Mouse (Mus musculus): ENCODE measurements at regions not wholly inside any gene's neighbourhood (a gene's known extent, or its start where the extent isn't known, plus 50 kb on each side); places are given as distances from the start of the nearest gene placed in this dataset.

DNA sequence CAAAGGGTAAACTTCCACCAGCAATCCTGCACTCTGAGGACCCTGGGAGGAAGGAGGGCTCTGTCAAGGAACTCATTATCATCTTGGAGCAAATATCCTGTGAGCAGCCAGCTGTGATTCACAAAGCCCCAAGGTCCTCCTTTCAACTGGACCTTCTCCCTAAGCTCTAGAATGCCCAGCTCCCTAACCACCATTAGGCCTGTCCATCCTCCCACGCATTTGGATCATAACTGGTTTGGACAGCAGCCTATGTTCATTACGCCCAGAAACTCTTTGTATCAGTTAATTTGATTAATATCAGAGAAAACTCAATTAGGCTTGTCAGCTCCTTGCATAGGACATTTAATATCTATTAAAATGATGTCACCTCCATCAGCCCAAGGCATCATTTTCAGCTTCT is 557.3 kb upstream of the Tenm4 start:
- no peak for TF ChIP-seq POLR2A (IDR thresholded peaks at IDR 0.05; ENCODE audit: low read depth, low read length)
- TF ChIP-seq POLR2AphosphoS2 (IDR thresholded peaks at IDR 0.05; ENCODE audit: low read depth, low read length), result no peak
- no peak for TF ChIP-seq ZNF384 (IDR thresholded peaks at IDR 0.05; ENCODE audit: low read depth, low read length)
- no peak for TF ChIP-seq CTCF (conservative IDR thresholded peaks at IDR 0.05 in 1 of 2, IDR thresholded peaks at IDR 0.05 in 1 of 2; ENCODE audit: low read depth in 2 of 2, low read length in 2 of 2)
- no peak for TF ChIP-seq USF2 (conservative IDR thresholded peaks at IDR 0.05; ENCODE audit: low read depth, low read length)
- no peak for TF ChIP-seq JUND (conservative IDR thresholded peaks at IDR 0.05; ENCODE audit: low read depth, low read length)
